Mouse (Mus musculus) cerebellum, adult 2 months (tissue): ENCODE measurements around the gene Olah.

Experiments
- CTCF ChIP-seq: fragments of 200-500 bp; IDR thresholded peaks from 2 replicates; pipeline ENCODE4 v1.5.1; 2011; ENCODE audit warnings: low read depth, mild to moderate bottlenecking, control low read depth, low read length, moderate library complexity, borderline replicate concordance; ENCODE audit not compliant: insufficient read depth
- POLR2A ChIP-seq: fragments of 200-500 bp; IDR thresholded peaks from 2 replicates; pipeline ENCODE4 v1.6.1; 2011; ENCODE audit warnings: low read length, control low read depth, borderline replicate concordance; ENCODE audit not compliant: insufficient read depth

- TF ChIP-seq POLR2A (no peak), CTCF (no peak)
Observed at GRCm38 (mm10) chr2:3387105-3387860, 9.7 kb downstream of the Olah start.
